Mouse (Mus musculus) adrenal gland, adult 18-20 months (tissue): ENCODE measurements around the gene Pirt. TPM values are rescaled to one million over a fixed set of nuclear protein-coding genes. Genes with fewer than 3 reads are reported as not detected.

ENCODE experiments used
- DNase-seq, 2 experiments: peaks; one replicate each; pipeline ENCODE4 v3.0.0; 2021 to 2022; ENCODE audit warnings: low spot score in 2 of 2
- total RNA-seq, 2 experiments: library from RNA; stranded (reverse); gene quantifications; 1 replicate in 1 of 2; 2 replicates in 1 of 2; pipeline ENCODE4 v1.2.3; 2021

Pirt gene
- total RNA-seq, 2 experiments from 2014 or later: 7.5 to 9.9 TPM

- no peak for DNase-seq
These were observed 33.5 kb downstream of the Pirt start for GRCm38 (mm10) chr11:66945224-66945767.

GRCm38 (mm10) chr11:66946521-66946920 lies 34.7 kb downstream of the Pirt start:
- no peak for DNase-seq

GRCm38 (mm10) chr11:66946922-66947321 lies 35.1 kb downstream of the Pirt start:
- DNase-seq: no peak

GRCm38 (mm10) chr11:66956303-66956702 lies 44.5 kb downstream of the Pirt start, which contains the start of gene Tmem238l:
Tmem238l (plus strand) TSS chr11:66956638.
- no peak for DNase-seq

- DNase-seq: no peak
These were observed 49.0 kb downstream of the Pirt start for GRCm38 (mm10) chr11:66960797-66961196.

GRCm38 (mm10) chr11:66961447-66962176 lies 49.8 kb downstream of the Pirt start:
- DNase-seq: no peak

GRCm38 (mm10) chr11:66963462-66963861 lies 51.7 kb downstream of the Pirt start:
- no peak for DNase-seq

- DNase-seq: no peak
These were observed 54.8 kb downstream of the Pirt start for GRCm38 (mm10) chr11:66966500-66967116.

- no peak for DNase-seq
These were observed 56.8 kb downstream of the Pirt start for GRCm38 (mm10) chr11:66968575-66968974.

- no peak for DNase-seq
These were observed 61.7 kb downstream of the Pirt start for GRCm38 (mm10) chr11:66973507-66973906.

GRCm38 (mm10) chr11:66975606-66976330 lies 64.0 kb downstream of the Pirt start:
- DNase-seq: no peak

Other genes starting within 250 kb of the Pirt start
- gene Tmem238l, start 44.7 kb downstream of the Pirt start, total RNA-seq: not detected
- 1 to 10 TPM; 4.9 to 8.9 TPM for gene Tmem220, start 113.2 kb downstream of the Pirt start, total RNA-seq
- 10 to 100 TPM; 21.1 to 25.7 TPM for gene Adprm, start 140.6 kb downstream of the Pirt start, total RNA-seq
- 10 to 100 TPM; 19.7 to 22.1 TPM for gene Sco1, start 140.7 kb downstream of the Pirt start, total RNA-seq
- gene Myh3, start 166.3 kb downstream of the Pirt start, total RNA-seq: under 1 TPM; 0.06 to 0.07 TPM